Mouse (Mus musculus) liver, embryonic 14.5 days (tissue): ENCODE results near the gene Hacd2.

ENCODE experiments used
- CTCF ChIP-seq: IDR thresholded peaks from 2 replicates; pipeline ENCODE4 v1.5.1; 2016; ENCODE audit warnings: antibody characterized with exemption, low read depth, control low read depth
- EP300 ChIP-seq: IDR thresholded peaks from 2 replicates; pipeline ENCODE4 v1.6.1; 2016; ENCODE audit warnings: antibody characterized with exemption, low read depth

DNA sequence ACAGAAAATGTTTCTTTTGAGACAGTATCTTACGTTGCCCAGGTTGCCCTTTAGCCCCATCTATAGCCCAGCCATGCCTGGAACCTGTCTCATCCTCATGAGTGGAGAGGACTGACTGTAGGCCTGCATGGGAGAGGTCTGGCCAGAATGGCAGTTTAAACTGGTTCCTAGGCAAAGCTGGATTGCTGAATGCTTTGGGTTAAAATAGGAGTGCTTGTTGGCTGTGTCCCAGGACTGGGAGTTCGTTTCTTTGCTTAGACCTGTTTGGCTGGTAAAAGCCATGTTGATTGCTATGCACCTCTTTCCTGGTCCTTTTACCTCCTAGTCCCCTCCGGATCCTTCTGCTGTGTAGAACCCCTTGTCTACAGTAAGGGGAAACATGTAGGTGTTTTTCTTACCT lies 11.0 kb downstream of the Hacd2 start:
- no peak for TF ChIP-seq CTCF
- TF ChIP-seq EP300, result no peak
